Mouse (Mus musculus) myocyte (in vitro differentiated cells): ENCODE results near the gene 4930402H24Rik.

Experiments used
- CEBPB ChIP-seq: IDR thresholded peaks from 2 replicates; pipeline ENCODE4 v1.6.1; 2011; ENCODE audit warnings: mild to moderate bottlenecking, moderate library complexity; ENCODE audit not compliant: poor library complexity, insufficient read depth, severe bottlenecking
- E2F4 ChIP-seq: IDR thresholded peaks from one replicate; pipeline ENCODE4 v1.6.1; 2011; ENCODE audit warnings: mild to moderate bottlenecking, control low read depth, moderate library complexity; ENCODE audit not compliant: insufficient read depth
- MAX ChIP-seq: IDR thresholded peaks from one replicate; pipeline ENCODE4 v1.6.1; 2011; ENCODE audit warnings: low read depth, mild to moderate bottlenecking, control low read depth
- MYOD1 ChIP-seq, 3 experiments: IDR thresholded peaks; one replicate each; pipeline ENCODE4 v1.6.1; 2011; ENCODE audit warnings: control low read depth in 2 of 3, low read depth in 2 of 3, mild to moderate bottlenecking in 2 of 3, moderate library complexity in 1 of 3; ENCODE audit not compliant: insufficient read length in 2 of 3, control insufficient read depth in 1 of 3
- MYOG ChIP-seq, 3 experiments: IDR thresholded peaks; one replicate each; pipeline ENCODE4 v1.6.1; 2011; ENCODE audit warnings: control low read depth in 2 of 3, low read depth in 2 of 3, mild to moderate bottlenecking in 2 of 3; ENCODE audit not compliant: insufficient read length in 2 of 3, control insufficient read depth in 1 of 3, insufficient read depth in 1 of 3
- POLR2A ChIP-seq: IDR thresholded peaks from one replicate; pipeline ENCODE4 v1.6.1; 2011; ENCODE audit warnings: low read depth, mild to moderate bottlenecking, control low read depth, moderate library complexity; ENCODE audit not compliant: insufficient read length
- POLR2AphosphoS2 ChIP-seq: IDR thresholded peaks from one replicate; pipeline ENCODE4 v1.6.1; 2011; ENCODE audit warnings: low read depth, control low read depth; ENCODE audit not compliant: insufficient read length
- TCF12 ChIP-seq: IDR thresholded peaks from one replicate; pipeline ENCODE4 v1.6.1; 2011; ENCODE audit warnings: mild to moderate bottlenecking, control low read depth; ENCODE audit not compliant: poor library complexity, insufficient read depth, severe bottlenecking
- USF1 ChIP-seq: IDR thresholded peaks from one replicate; pipeline ENCODE4 v1.6.1; 2011; ENCODE audit warnings: low read depth, mild to moderate bottlenecking, control low read depth, moderate library complexity

DNA sequence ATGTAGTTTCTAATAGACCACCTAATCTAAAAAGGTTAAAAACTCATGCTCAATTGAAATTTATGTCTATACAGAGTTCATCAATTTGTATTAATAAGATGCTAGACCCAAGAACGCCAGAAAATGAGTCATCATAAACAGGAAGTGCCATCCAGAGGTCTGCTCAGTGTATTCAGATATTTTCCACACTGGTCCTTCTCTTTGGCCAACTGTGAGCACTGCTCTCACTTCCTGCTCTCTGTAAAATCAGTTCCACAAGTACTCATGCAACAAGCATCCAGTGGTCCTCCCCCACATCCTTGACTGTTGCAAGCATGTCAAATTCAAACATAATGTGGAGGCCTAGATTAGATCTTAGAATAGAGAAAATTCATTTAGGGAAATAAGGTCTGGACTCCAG lies 73.6 kb downstream of the 4930402H24Rik start:
- no peak for TF ChIP-seq TCF12
- TF ChIP-seq MAX, result no peak
- no peak for TF ChIP-seq POLR2A
- no peak for TF ChIP-seq MYOD1 (IDR thresholded peaks at IDR 0.05; ENCODE audit: control insufficient read depth in 1 of 3, insufficient read length in 2 of 3, low read depth in 2 of 3)
- no peak for TF ChIP-seq E2F4
- no peak for TF ChIP-seq MYOG (IDR thresholded peaks at IDR 0.05; ENCODE audit: control insufficient read depth in 1 of 3, insufficient read depth in 1 of 3, insufficient read length in 2 of 3, low read depth in 2 of 3)
- no peak for TF ChIP-seq USF1
- no peak for TF ChIP-seq CEBPB
- TF ChIP-seq POLR2AphosphoS2, result no peak
